Mouse (Mus musculus) embryonic fibroblast, embryonic 13.5 days (primary cell): ENCODE measurements around the gene Ncapd3.

Source experiments
- CTCF ChIP-seq: IDR thresholded peaks from 2 replicates; pipeline ENCODE4 v1.5.1; 2011; ENCODE audit warnings: mild to moderate bottlenecking, control low read depth, low read length, moderate library complexity, borderline replicate concordance; ENCODE audit not compliant: insufficient read depth
- POLR2A ChIP-seq: IDR thresholded peaks from 2 replicates; pipeline ENCODE4 v1.6.1; 2011; ENCODE audit warnings: low read depth, mild to moderate bottlenecking, control low read depth, low read length, moderate library complexity

GRCm38 (mm10) chr9:27086256-27086655 lies 56.3 kb downstream of the Ncapd3 start:
- TF ChIP-seq CTCF (no peak), POLR2A (no peak)
